ENCODE assay signal across 32 mouse cellular contexts in the genomic region with DNA sequence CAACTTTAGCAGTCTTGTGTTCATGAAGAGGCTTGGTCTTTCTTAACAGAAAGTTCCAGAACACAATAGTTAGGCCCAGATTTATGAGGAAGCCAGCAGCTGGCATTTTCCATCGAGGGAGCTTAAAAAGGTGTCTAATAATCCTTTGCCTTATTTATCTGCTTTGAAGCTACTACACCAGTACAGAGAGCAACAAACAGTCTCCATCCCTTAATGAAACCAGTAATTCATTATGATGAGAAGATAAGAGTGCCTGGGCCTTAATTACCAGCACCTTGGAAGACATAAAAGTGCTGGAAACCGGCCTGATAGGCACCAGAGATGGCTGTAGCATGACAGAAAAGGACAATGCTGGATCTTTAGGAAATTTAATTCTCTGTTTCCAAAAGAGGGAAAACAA.
"Had no signal": no experiment of that assay in that cellular context is flagged by ENCODE, and none has a peak within 500 bp of the region (broad histone marks: within the 10 kb centered on the region; RNA-seq: fewer than 3 reads in every experiment).

No protein-coding gene starts in this region.

- H3K4me1 ChIP-seq: limb, embryonic 10.5 days; limb, embryonic 12.5 days; limb, embryonic 13.5 days; limb, embryonic 15.5 days; liver, embryonic 12.5 days; liver, embryonic 13.5 days; liver, embryonic 15.5 days; lung, embryonic 15.5 days; megakaryocyte, embryonic 14.5 days; midbrain, embryonic 10.5 days; midbrain, embryonic 12.5 days; midbrain, embryonic 13.5 days; midbrain, embryonic 15.5 days had no signal

- H3K4me2 ChIP-seq: limb, embryonic 12.5 days; limb, embryonic 13.5 days; limb, embryonic 15.5 days; liver, embryonic 11.5 days; liver, embryonic 12.5 days; liver, embryonic 13.5 days; liver, embryonic 15.5 days; lung, embryonic 14.5 days; lung, embryonic 15.5 days; midbrain, embryonic 11.5 days; midbrain, embryonic 12.5 days; midbrain, embryonic 13.5 days; midbrain, embryonic 15.5 days had no signal

- ATAC-seq: liver, embryonic 12.5 days; liver, postnatal 0 days; lung, postnatal 0 days; midbrain, embryonic 13.5 days; midbrain, embryonic 15.5 days; midbrain, embryonic 16.5 days had no signal

- H3K9ac ChIP-seq: limb, embryonic 12.5 days; limb, embryonic 13.5 days; limb, embryonic 15.5 days; liver, embryonic 12.5 days; liver, embryonic 13.5 days; liver, embryonic 14.5 days; liver, embryonic 15.5 days; liver, postnatal 0 days; lung, embryonic 14.5 days; lung, embryonic 15.5 days; midbrain, embryonic 12.5 days; midbrain, embryonic 13.5 days; midbrain, embryonic 15.5 days had no signal

- DNase-seq: left cerebral cortex, postnatal 4 days; liver; liver, embryonic 13.5 days; liver, postnatal 0 days; lung, adult 18-20 months; lung, adult 2 months; lung, embryonic 14.5 days; lung, postnatal 10 days; lung, postnatal 14 days; lung, postnatal 36 days; lung, postnatal 4 days; midbrain, embryonic 14.5 days had no signal

- H3K27me3 ChIP-seq: limb, embryonic 12.5 days; limb, embryonic 13.5 days; limb, embryonic 15.5 days; liver, embryonic 12.5 days; liver, embryonic 13.5 days; liver, embryonic 15.5 days; lung, embryonic 15.5 days; megakaryocyte, embryonic 14.5 days; midbrain, embryonic 12.5 days; midbrain, embryonic 13.5 days; midbrain, embryonic 15.5 days had no signal

- H3K4me3 ChIP-seq: left cerebral cortex, adult 2 months; limb, embryonic 10.5 days; limb, embryonic 12.5 days; limb, embryonic 13.5 days; limb, embryonic 15.5 days; liver, embryonic 12.5 days; liver, embryonic 13.5 days; liver, embryonic 15.5 days; lung, embryonic 15.5 days; megakaryocyte, embryonic 14.5 days; midbrain, embryonic 10.5 days; midbrain, embryonic 12.5 days; midbrain, embryonic 13.5 days; midbrain, embryonic 15.5 days; myocyte had no signal

- H3K27ac ChIP-seq: left cerebral cortex, adult 2 months; limb, embryonic 10.5 days; limb, embryonic 12.5 days; limb, embryonic 13.5 days; limb, embryonic 15.5 days; liver, embryonic 12.5 days; liver, embryonic 13.5 days; liver, embryonic 14.5 days; liver, embryonic 15.5 days; lung, embryonic 15.5 days; macrophage; midbrain, embryonic 10.5 days; midbrain, embryonic 12.5 days; midbrain, embryonic 13.5 days; midbrain, embryonic 15.5 days had no signal

- H3K9me3 ChIP-seq: limb, embryonic 10.5 days; limb, embryonic 12.5 days; limb, embryonic 13.5 days; limb, embryonic 15.5 days; liver, embryonic 12.5 days; liver, embryonic 13.5 days; liver, embryonic 15.5 days; lung, embryonic 15.5 days; megakaryocyte, embryonic 14.5 days; midbrain, embryonic 10.5 days; midbrain, embryonic 12.5 days; midbrain, embryonic 13.5 days; midbrain, embryonic 15.5 days had no signal

- H3K36me3 ChIP-seq: limb, embryonic 10.5 days; limb, embryonic 12.5 days; limb, embryonic 13.5 days; limb, embryonic 15.5 days; liver, embryonic 12.5 days; liver, embryonic 13.5 days; liver, embryonic 15.5 days; lung, embryonic 15.5 days; midbrain, embryonic 10.5 days; midbrain, embryonic 12.5 days; midbrain, embryonic 13.5 days; midbrain, embryonic 15.5 days had no signal
